Mouse (Mus musculus) layer of hippocampus, postnatal 25 days (tissue): ENCODE measurements around the gene Arrdc4. TPM values are rescaled to one million over a fixed set of nuclear protein-coding genes. Genes with fewer than 3 reads are reported as not detected.
A peak's percentile ranks its signal among the peaks of the same experiment; 100 is the strongest.

ENCODE experiments used
- DNase-seq, 2 experiments: peaks; one replicate each; pipeline ENCODE4 v3.0.0; 2022; ENCODE audit warnings: mixed read lengths in 2 of 2, low spot score in 1 of 2; ENCODE audit errors: extremely low spot score in 1 of 2
- total RNA-seq, 2 experiments: library from RNA; stranded (reverse); gene quantifications; 2 replicates each; pipeline ENCODE4 v1.2.3; 2021

The Arrdc4 gene
- total RNA-seq = 10 to 100 TPM; 13.3 to 13.6 TPM

- peak; percentile 88 to 90 for DNase-seq
These were observed at the start of gene Arrdc4 for GRCm38 (mm10) chr7:68748761-68749635. TSS of gene Arrdc4 (minus strand) at chr7:68749241.

- DNase-seq = no peak
These were observed 46.5 kb upstream of the Arrdc4 start for GRCm38 (mm10) chr7:68795578-68795977.

- DNase-seq = no peak
These were observed 39.7 kb upstream of the Arrdc4 start for GRCm38 (mm10) chr7:68788711-68789110.

GRCm38 (mm10) chr7:68771757-68772094 is 22.7 kb upstream of the Arrdc4 start:
- no peak for DNase-seq

- DNase-seq = no peak
These were observed 22.1 kb upstream of the Arrdc4 start for GRCm38 (mm10) chr7:68770894-68771756.

- no peak for DNase-seq
These were observed 16.9 kb upstream of the Arrdc4 start for GRCm38 (mm10) chr7:68765926-68766325.

- no peak for DNase-seq
These were observed 10.2 kb upstream of the Arrdc4 start for GRCm38 (mm10) chr7:68759148-68759724.

- no peak for DNase-seq
These were observed 7.7 kb upstream of the Arrdc4 start for GRCm38 (mm10) chr7:68756656-68757204.

- DNase-seq = no peak
These were observed 878 bp upstream of the Arrdc4 start for GRCm38 (mm10) chr7:68749919-68750318.

- peak; percentile 28 to 32 for DNase-seq
These were observed 680 bp downstream of the Arrdc4 start for GRCm38 (mm10) chr7:68748361-68748760.

- no peak for DNase-seq
These were observed 4.4 kb downstream of the Arrdc4 start for GRCm38 (mm10) chr7:68744616-68745015.

- DNase-seq = no peak
These were observed 4.8 kb downstream of the Arrdc4 start for GRCm38 (mm10) chr7:68744206-68744605.

- no peak for DNase-seq
These were observed 8.3 kb downstream of the Arrdc4 start for GRCm38 (mm10) chr7:68740763-68741162.

- no peak for DNase-seq
These were observed 10.2 kb downstream of the Arrdc4 start for GRCm38 (mm10) chr7:68738676-68739399.

- no peak for DNase-seq
These were observed 22.7 kb downstream of the Arrdc4 start for GRCm38 (mm10) chr7:68726380-68726779.

- no peak for DNase-seq
These were observed 24.3 kb downstream of the Arrdc4 start for GRCm38 (mm10) chr7:68724711-68725110.

GRCm38 (mm10) chr7:68721520-68721919 is 27.5 kb downstream of the Arrdc4 start:
- no peak for DNase-seq

- no peak for DNase-seq
These were observed 31.1 kb downstream of the Arrdc4 start for GRCm38 (mm10) chr7:68717988-68718387.

- DNase-seq = peak; percentile 25 to 60
These were observed 31.5 kb downstream of the Arrdc4 start for GRCm38 (mm10) chr7:68717498-68717897.

GRCm38 (mm10) chr7:68716926-68717325 is 32.1 kb downstream of the Arrdc4 start:
- DNase-seq = no peak
